Mouse (Mus musculus) midbrain, postnatal 0 days (tissue): ENCODE results near the gene Plpp3. TPM values are rescaled to one million over a fixed set of nuclear protein-coding genes. Genes with fewer than 3 reads are reported as not detected.

Source experiments
- ATAC-seq: fragments of 200-750 bp; cut with Nextera tagmentation; 2 replicates; pipeline ENCODE4 v1.8.0; 2017; ENCODE audit warnings: moderate number of reproducible peaks, mild to moderate bottlenecking, moderate TSS enrichment, moderate library complexity; ENCODE audit not compliant: low FRiP score
- DNase-seq: peaks from one replicate; pipeline ENCODE4 v3.0.0-alpha.2; 2015; ENCODE audit warnings: low spot score
- H3K27ac ChIP-seq: fragments of 300-500 bp; sonication (generic); 2 replicates; pipeline ENCODE4 v1.5.1; 2014; ENCODE audit warnings: low read depth, mild to moderate bottlenecking, low read length, mixed read lengths
- H3K27me3 ChIP-seq: fragments of 300-500 bp; sonication (generic); 2 replicates; pipeline ENCODE4 v1.6.1; 2014; ENCODE audit warnings: low read length, control low read depth, mixed read lengths; ENCODE audit not compliant: insufficient read depth
- H3K36me3 ChIP-seq: fragments of 300-500 bp; sonication (generic); 2 replicates; pipeline ENCODE4 v1.6.1; 2014; ENCODE audit warnings: low read length, control low read depth, mixed read lengths; ENCODE audit not compliant: insufficient read depth
- H3K4me1 ChIP-seq: fragments of 300-500 bp; sonication (generic); 2 replicates; pipeline ENCODE4 v1.6.1; 2014; ENCODE audit warnings: mild to moderate bottlenecking, control low read depth, antibody characterized with exemption, low read length, mixed read lengths; ENCODE audit not compliant: insufficient read depth
- H3K4me2 ChIP-seq: fragments of 300-500 bp; sonication (generic); 2 replicates; pipeline ENCODE4 v1.6.1; 2014; ENCODE audit warnings: low read depth, mild to moderate bottlenecking, low read length, mixed read lengths; ENCODE audit not compliant: poor library complexity, severe bottlenecking
- H3K4me3 ChIP-seq: fragments of 300-500 bp; sonication (generic); 2 replicates; pipeline ENCODE4 v1.5.1; 2014; ENCODE audit warnings: low read depth, mild to moderate bottlenecking, low read length, moderate library complexity
- H3K9ac ChIP-seq: fragments of 300-500 bp; sonication (generic); replicated peaks from 2 replicates; pipeline ENCODE4 v1.6.1; 2014; ENCODE audit warnings: mild to moderate bottlenecking, low read length, moderate library complexity, mixed read lengths; ENCODE audit not compliant: poor library complexity, severe bottlenecking
- H3K9me3 ChIP-seq: fragments of 300-500 bp; sonication (generic); 2 replicates; pipeline ENCODE4 v1.6.1; 2016; ENCODE audit warnings: low read length, control low read depth
- CTCF ChIP-seq: IDR thresholded peaks from 2 replicates; pipeline ENCODE4 v1.5.1; 2016; ENCODE audit warnings: antibody characterized with exemption, mild to moderate bottlenecking
- WGBS: fragments of 180-500 bp; shearing (Covaris S2); extraction: QIAGEN DNeasy Blood & Tissue Kit; methylation state at CpG from one replicate; pipeline ENCODE4 v1.1.7; 2014; 5-methylcytosine and 5-hydroxymethylcytosine counted together
- polyA plus RNA-seq: library from polyadenylated mRNA; unstranded; fragments of >200 nt; fragmentation: Nextera tagmentation; extraction: Ambion mirVana; gene quantifications from 2 replicates; pipeline ENCODE4 v1.2.1, GENCODE M21; 2015
- total RNA-seq: library from RNA; depleted of rRNA; stranded (reverse); fragments of >200 nt; gene quantifications from 2 replicates; pipeline ENCODE4 v1.2.3, GENCODE M21; 2014

Gene Plpp3
- total and polyA plus RNA-seq, 2 experiments from 2014 or later = 142 to 148 TPM

GRCm38 (mm10) chr4:105220849-105221248 is 63.7 kb downstream of the Plpp3 start:
- no peak overlapping the region for H3K4me2 ChIP-seq
- TF ChIP-seq CTCF = no peak
- 0 out of 2 replicates have a peak, but pooled peaks cover 2% of the 10 kb centered on the region for H3K36me3 ChIP-seq
- H3K9me3 ChIP-seq = no peaks in the 10 kb centered on the region
- no peak overlapping the region for H3K9ac ChIP-seq
- no peaks in the 10 kb centered on the region for H3K27me3 ChIP-seq
- WGBS = 98% methylated on average over 3 of the region's 3 CpGs
- H3K4me3 ChIP-seq = no peak overlapping the region
- H3K4me1 ChIP-seq = no peaks in the 10 kb centered on the region
- DNase-seq = no peak
- H3K27ac ChIP-seq = no peak overlapping the region
- no peak for ATAC-seq

- Histone ChIP-seq H3K27me3 (no peaks in the 10 kb centered on the region), H3K4me3 (no peak overlapping the region), H3K36me3 (0 out of 2 replicates have a peak, but pooled peaks cover 2% of the 10 kb centered on the region), H3K9me3 (no peaks in the 10 kb centered on the region), H3K27ac (no peak overlapping the region), H3K4me1 (no peaks in the 10 kb centered on the region), H3K9ac (no peak overlapping the region), H3K4me2 (no peak overlapping the region)
- ATAC-seq = no peak
- TF ChIP-seq CTCF = no peak
- WGBS = 74% methylated on average over 11 of the region's 11 CpGs
- peak; percentile 32 for DNase-seq
Measured at GRCm38 (mm10) chr4:105221256-105221840, 64.2 kb downstream of the Plpp3 start.

- Histone ChIP-seq H3K9me3 (no peaks in the 10 kb centered on the region), H3K4me3 (no peak overlapping the region), H3K27me3 (no peaks in the 10 kb centered on the region), H3K4me1 (no peaks in the 10 kb centered on the region), H3K27ac (no peak overlapping the region), H3K9ac (no peak overlapping the region), H3K36me3 (0 out of 2 replicates have a peak, but pooled peaks cover 2% of the 10 kb centered on the region), H3K4me2 (no peak overlapping the region)
- DNase-seq (no peak), ATAC-seq (no peak)
- WGBS = 83% methylated on average over 5 of the region's 5 CpGs
- no peak for TF ChIP-seq CTCF
Measured at GRCm38 (mm10) chr4:105223101-105223924, 66.2 kb downstream of the Plpp3 start.

- no peak overlapping the region for H3K27ac ChIP-seq
- no peaks in the 10 kb centered on the region for H3K4me1 ChIP-seq
- H3K9me3 ChIP-seq = no peaks in the 10 kb centered on the region
- H3K36me3 ChIP-seq = 0 out of 2 replicates have a peak, but pooled peaks cover 2% of the 10 kb centered on the region
- WGBS = 64% methylated on average over 4 of the region's 4 CpGs
- no peak overlapping the region for H3K9ac ChIP-seq
- no peak for TF ChIP-seq CTCF
- H3K4me3 ChIP-seq = no peak overlapping the region
- DNase-seq (no peak), ATAC-seq (no peak)
- no peaks in the 10 kb centered on the region for H3K27me3 ChIP-seq
- no peak overlapping the region for H3K4me2 ChIP-seq
Measured at GRCm38 (mm10) chr4:105223925-105224300, 66.8 kb downstream of the Plpp3 start.

GRCm38 (mm10) chr4:105225512-105225911 is 68.4 kb downstream of the Plpp3 start:
- Histone ChIP-seq H3K36me3 (0 out of 2 replicates have a peak, but pooled peaks cover 2% of the 10 kb centered on the region), H3K4me2 (no peak overlapping the region), H3K9ac (no peak overlapping the region), H3K27me3 (no peaks in the 10 kb centered on the region), H3K4me3 (no peak overlapping the region), H3K27ac (no peak overlapping the region), H3K4me1 (no peaks in the 10 kb centered on the region), H3K9me3 (no peaks in the 10 kb centered on the region)
- ATAC-seq (no peak), DNase-seq (no peak)
- TF ChIP-seq CTCF = no peak
- 80% methylated on average over 2 of the region's 2 CpGs for WGBS

GRCm38 (mm10) chr4:105226351-105226750 is 69.2 kb downstream of the Plpp3 start:
- Histone ChIP-seq H3K4me3 (no peak overlapping the region), H3K36me3 (no peaks in the 10 kb centered on the region), H3K4me1 (no peaks in the 10 kb centered on the region), H3K27me3 (no peaks in the 10 kb centered on the region), H3K9me3 (no peaks in the 10 kb centered on the region), H3K9ac (no peak overlapping the region), H3K4me2 (no peak overlapping the region), H3K27ac (no peak overlapping the region)
- WGBS = 69% methylated on average over 6 of the region's 6 CpGs
- DNase-seq (no peak), ATAC-seq (no peak)
- no peak for TF ChIP-seq CTCF
